Mouse (Mus musculus): ENCODE results near the gene Gm44503. TPM values are rescaled to one million over a fixed set of nuclear protein-coding genes. Genes with fewer than 3 reads are reported as not detected.

The Gm44503 gene
- total and polyA plus RNA-seq, 2 experiments from 2014 or later: not detected

GRCm38 (mm10) chr9:72925021-72925934 is 33.4 kb upstream of the Gm44503 start, which contains the start of gene Pygo1:
Gene Pygo1, plus strand, starts transcription at chr9:72925645.
- peak within 1 kb of the TSS; percentile 95 for H3K4me2 ChIP-seq (ENCODE audit: low read depth, low read length, poor library complexity, severe bottlenecking)
- ATAC-seq (ENCODE audit: low FRiP score): peak; percentile 80
- H3K4me3 ChIP-seq (ENCODE audit: low read depth, low read length): peak within 1 kb of the TSS; percentile 85
- H3K36me3 ChIP-seq (ENCODE audit: insufficient read depth, low read length): no peaks in the 10 kb centered on the region
- under 1% methylated on average over 79 of the region's 108 CpGs for WGBS
- H3K27me3 ChIP-seq (ENCODE audit: insufficient read depth, low read length): no peaks in the 10 kb centered on the region
- H3K9ac ChIP-seq (replicated peaks; ENCODE audit: low read length, poor library complexity, severe bottlenecking): peak within 1 kb of the TSS; percentile 96
- peak within 1 kb of the TSS; percentile 84 for H3K27ac ChIP-seq (ENCODE audit: low read depth, low read length)
- H3K9me3 ChIP-seq (ENCODE audit: low read length): no peaks in the 10 kb centered on the region
- peak; percentile 43 for DNase-seq (ENCODE audit: low spot score)
- peaks cover 6% of the 10 kb centered on the region for H3K4me1 ChIP-seq (ENCODE audit: insufficient read depth, low read length)
- no peak for TF ChIP-seq CTCF (IDR thresholded peaks at IDR 0.05)

GRCm38 (mm10) chr9:72925935-72926258 is 32.8 kb upstream of the Gm44503 start:
- Histone ChIP-seq H3K4me3 (ENCODE audit: low read depth, low read length) (peak overlapping the region; percentile 85), H3K4me2 (ENCODE audit: low read depth, low read length, poor library complexity, severe bottlenecking) (peak overlapping the region; percentile 95), H3K27ac (ENCODE audit: low read depth, low read length) (peak overlapping the region; percentile 84), H3K9ac (replicated peaks; ENCODE audit: low read length, poor library complexity, severe bottlenecking) (peak overlapping the region; percentile 96), H3K27me3 (ENCODE audit: insufficient read depth, low read length) (no peaks in the 10 kb centered on the region), H3K4me1 (ENCODE audit: insufficient read depth, low read length) (peaks cover 6% of the 10 kb centered on the region), H3K36me3 (ENCODE audit: insufficient read depth, low read length) (no peaks in the 10 kb centered on the region), H3K9me3 (ENCODE audit: low read length) (no peaks in the 10 kb centered on the region)
- DNase-seq (ENCODE audit: low spot score) (no peak), ATAC-seq (ENCODE audit: low FRiP score) (peak; percentile 71)
- under 1% methylated on average over 20 of the region's 20 CpGs for whole genome bisulfite sequencing
- no peak for TF ChIP-seq CTCF (IDR thresholded peaks at IDR 0.05)

- DNase-seq (ENCODE audit: low spot score) (no peak), ATAC-seq (ENCODE audit: low FRiP score) (no peak)
- Histone ChIP-seq H3K4me2 (ENCODE audit: low read depth, low read length, poor library complexity, severe bottlenecking) (no peak overlapping the region), H3K4me3 (ENCODE audit: low read depth, low read length) (no peak overlapping the region), H3K9me3 (ENCODE audit: low read length) (no peaks in the 10 kb centered on the region), H3K9ac (replicated peaks; ENCODE audit: low read length, poor library complexity, severe bottlenecking) (no peak overlapping the region), H3K27me3 (ENCODE audit: insufficient read depth, low read length) (no peaks in the 10 kb centered on the region), H3K4me1 (ENCODE audit: insufficient read depth, low read length) (peaks cover 6% of the 10 kb centered on the region), H3K27ac (ENCODE audit: low read depth, low read length) (no peak overlapping the region), H3K36me3 (ENCODE audit: insufficient read depth, low read length) (no peaks in the 10 kb centered on the region)
- WGBS: 85% methylated on average over 13 of the region's 13 CpGs
- no peak for TF ChIP-seq CTCF (IDR thresholded peaks at IDR 0.05)
These were observed 27.4 kb upstream of the Gm44503 start for GRCm38 (mm10) chr9:72931166-72931790.

- TF ChIP-seq CTCF (IDR thresholded peaks at IDR 0.05): 0 out of 2 replicates have a peak, but pooled peaks have one; percentile 18
- no peak overlapping the region for H3K27ac ChIP-seq (ENCODE audit: low read depth, low read length)
- H3K9me3 ChIP-seq (ENCODE audit: low read length): no peaks in the 10 kb centered on the region
- no peaks in the 10 kb centered on the region for H3K36me3 ChIP-seq (ENCODE audit: insufficient read depth, low read length)
- no peak overlapping the region for H3K4me2 ChIP-seq (ENCODE audit: low read depth, low read length, poor library complexity, severe bottlenecking)
- no peaks in the 10 kb centered on the region for H3K27me3 ChIP-seq (ENCODE audit: insufficient read depth, low read length)
- H3K4me1 ChIP-seq (ENCODE audit: insufficient read depth, low read length): no peaks in the 10 kb centered on the region
- H3K9ac ChIP-seq (replicated peaks; ENCODE audit: low read length, poor library complexity, severe bottlenecking): no peak overlapping the region
- ATAC-seq (ENCODE audit: low FRiP score): no peak
- WGBS: 89% methylated on average over 4 of the region's 4 CpGs
- no peak overlapping the region for H3K4me3 ChIP-seq (ENCODE audit: low read depth, low read length)
- no peak for DNase-seq (ENCODE audit: low spot score)
These were observed 23.3 kb upstream of the Gm44503 start for GRCm38 (mm10) chr9:72935309-72935708.

GRCm38 (mm10) chr9:72936301-72936700 is 22.4 kb upstream of the Gm44503 start:
- H3K27ac ChIP-seq (ENCODE audit: low read depth, low read length): no peak overlapping the region
- WGBS: 72% methylated on average over 2 of the region's 2 CpGs
- no peak for ATAC-seq (ENCODE audit: low FRiP score)

GRCm38 (mm10) chr9:72943424-72943823 is 15.2 kb upstream of the Gm44503 start:
- Histone ChIP-seq H3K9me3 (ENCODE audit: low read length) (no peaks in the 10 kb centered on the region), H3K4me2 (ENCODE audit: low read depth, low read length, poor library complexity, severe bottlenecking) (no peak overlapping the region), H3K4me1 (ENCODE audit: insufficient read depth, low read length) (no peaks in the 10 kb centered on the region), H3K36me3 (ENCODE audit: insufficient read depth, low read length) (peaks cover 11% of the 10 kb centered on the region), H3K27ac (ENCODE audit: low read depth, low read length) (no peak overlapping the region), H3K9ac (replicated peaks; ENCODE audit: low read length, poor library complexity, severe bottlenecking) (no peak overlapping the region), H3K4me3 (ENCODE audit: low read depth, low read length) (no peak overlapping the region), H3K27me3 (ENCODE audit: insufficient read depth, low read length) (no peaks in the 10 kb centered on the region)
- WGBS: 62% methylated on average over 3 of the region's 3 CpGs
- no peak for DNase-seq (ENCODE audit: low spot score)
- TF ChIP-seq CTCF (IDR thresholded peaks at IDR 0.05): peak; percentile 49
- ATAC-seq (ENCODE audit: low FRiP score): no peak

More at GRCm38 (mm10) chr9:72936301-72936700, 22.4 kb upstream of the Gm44503 start:
- Histone ChIP-seq H3K4me3 (ENCODE audit: low read depth, low read length) (no peak overlapping the region), H3K9ac (replicated peaks; ENCODE audit: low read length, poor library complexity, severe bottlenecking) (no peak overlapping the region), H3K4me2 (ENCODE audit: low read depth, low read length, poor library complexity, severe bottlenecking) (no peak overlapping the region), H3K27me3 (ENCODE audit: insufficient read depth, low read length) (no peaks in the 10 kb centered on the region), H3K4me1 (ENCODE audit: insufficient read depth, low read length) (no peaks in the 10 kb centered on the region), H3K36me3 (ENCODE audit: insufficient read depth, low read length) (no peaks in the 10 kb centered on the region), H3K9me3 (ENCODE audit: low read length) (no peaks in the 10 kb centered on the region)
- DNase-seq (ENCODE audit: low spot score): no peak
- TF ChIP-seq CTCF (IDR thresholded peaks at IDR 0.05): no peak
